Mouse (Mus musculus) cerebellum, adult 8-10 months (tissue): ENCODE measurements around the gene Gzmf.
A peak's percentile ranks its signal among the peaks of the same experiment; 100 is the strongest.
"Not testable (repeated sequence)": the region's sequence is repeated elsewhere in the genome, so short reads cannot be mapped to it uniquely, and the experiment has no call there.

Source experiments
- DNase-seq: peaks from one replicate; pipeline ENCODE4 v3.0.0; 2022

Gene Gzmf

GRCm38 (mm10) chr14:56211317-56211716 lies at the start of gene Gzmf:
Gene Gzmf, minus strand, starts transcription at chr14:56211417.
- no peak for DNase-seq

- DNase-seq, result no peak
Measured at GRCm38 (mm10) chr14:56240409-56240808, 29.2 kb upstream of the Gzmf start.

GRCm38 (mm10) chr14:56234556-56234955 lies 23.3 kb upstream of the Gzmf start, which contains the start of gene Gzmc:
Gene Gzmc, minus strand, starts transcription at chr14:56234656.
- no peak for DNase-seq

GRCm38 (mm10) chr14:56205613-56206012 lies 5.6 kb downstream of the Gzmf start:
- no peak for DNase-seq

- not testable (repeated sequence) for DNase-seq
Measured at GRCm38 (mm10) chr14:56205021-56205420, 6.2 kb downstream of the Gzmf start.

- peak; percentile 45 for DNase-seq
Measured at GRCm38 (mm10) chr14:56203975-56204374, 7.2 kb downstream of the Gzmf start.

- no peak for DNase-seq
Measured at GRCm38 (mm10) chr14:56186946-56187345, 24.3 kb downstream of the Gzmf start.

- no peak for DNase-seq
Measured at GRCm38 (mm10) chr14:56186521-56186920, 24.7 kb downstream of the Gzmf start.

- DNase-seq, result not testable (repeated sequence)
Measured at GRCm38 (mm10) chr14:56177651-56178050, 33.6 kb downstream of the Gzmf start.

- no peak for DNase-seq
Measured at GRCm38 (mm10) chr14:56174499-56174898, 36.7 kb downstream of the Gzmf start, which contains the start of gene Gzmn. Gene Gzmn, minus strand, starts transcription at chr14:56174599.

GRCm38 (mm10) chr14:56173396-56173795 lies 37.8 kb downstream of the Gzmf start:
- DNase-seq, result peak; percentile 19

- no peak for DNase-seq
Measured at GRCm38 (mm10) chr14:56172744-56173143, 38.5 kb downstream of the Gzmf start.

GRCm38 (mm10) chr14:56168009-56168408 lies 43.2 kb downstream of the Gzmf start:
- no peak for DNase-seq

- peak; percentile 52 for DNase-seq
Measured at GRCm38 (mm10) chr14:56162109-56162508, 49.1 kb downstream of the Gzmf start.

GRCm38 (mm10) chr14:56159479-56159878 lies 51.7 kb downstream of the Gzmf start, which contains the start of gene Gzmg:
Gene Gzmg, minus strand, starts transcription at chr14:56159579.
- DNase-seq, result not testable (repeated sequence)

- DNase-seq, result no peak
Measured at GRCm38 (mm10) chr14:56155340-56155739, 55.9 kb downstream of the Gzmf start.
